Mouse (Mus musculus) thymus, postnatal 10 days (tissue): ENCODE data around the gene Rhpn2.

Experiments
- DNase-seq, 2 experiments: peaks; one replicate each; pipeline ENCODE4 v3.0.0; 2021; ENCODE audit warnings: low spot score in 2 of 2

Gene Rhpn2

GRCm38 (mm10) chr7:35347918-35348700 is 14.1 kb downstream of the Rhpn2 start:
- DNase-seq: no peak

- no peak for DNase-seq
Measured at GRCm38 (mm10) chr7:35349022-35349421, 15.1 kb downstream of the Rhpn2 start.

GRCm38 (mm10) chr7:35349886-35350684 is 16.1 kb downstream of the Rhpn2 start:
- DNase-seq: no peak

GRCm38 (mm10) chr7:35351155-35351554 is 17.2 kb downstream of the Rhpn2 start:
- DNase-seq: no peak

- no peak for DNase-seq
Measured at GRCm38 (mm10) chr7:35353306-35353705, 19.3 kb downstream of the Rhpn2 start.

GRCm38 (mm10) chr7:35355303-35355872 is 21.4 kb downstream of the Rhpn2 start:
- no peak for DNase-seq

GRCm38 (mm10) chr7:35357621-35358020 is 23.7 kb downstream of the Rhpn2 start:
- DNase-seq: no peak

- no peak for DNase-seq
Measured at GRCm38 (mm10) chr7:35362253-35362652, 28.3 kb downstream of the Rhpn2 start.

GRCm38 (mm10) chr7:35362868-35363267 is 28.9 kb downstream of the Rhpn2 start:
- DNase-seq: no peak

GRCm38 (mm10) chr7:35365161-35365910 is 31.4 kb downstream of the Rhpn2 start:
- no peak for DNase-seq

GRCm38 (mm10) chr7:35371096-35371495 is 37.1 kb downstream of the Rhpn2 start:
- no peak for DNase-seq

GRCm38 (mm10) chr7:35372483-35373017 is 38.6 kb downstream of the Rhpn2 start:
- DNase-seq: no peak

GRCm38 (mm10) chr7:35373146-35373989 is 39.4 kb downstream of the Rhpn2 start:
- no peak for DNase-seq

GRCm38 (mm10) chr7:35374265-35374664 is 40.3 kb downstream of the Rhpn2 start:
- no peak for DNase-seq

- no peak for DNase-seq
Measured at GRCm38 (mm10) chr7:35376623-35377022, 42.7 kb downstream of the Rhpn2 start.

- DNase-seq: no peak
Measured at GRCm38 (mm10) chr7:35379492-35380119, 45.6 kb downstream of the Rhpn2 start.

- no peak for DNase-seq
Measured at GRCm38 (mm10) chr7:35380351-35380750, 46.4 kb downstream of the Rhpn2 start.

GRCm38 (mm10) chr7:35381861-35382260 is 47.9 kb downstream of the Rhpn2 start:
- DNase-seq: no peak

GRCm38 (mm10) chr7:35382706-35383353 is 48.9 kb downstream of the Rhpn2 start:
- DNase-seq: no peak

- DNase-seq: peak in 1 of 2 experiments; percentile 19
Measured at GRCm38 (mm10) chr7:35386525-35386952, 52.6 kb downstream of the Rhpn2 start.
